In the genomic region with DNA sequence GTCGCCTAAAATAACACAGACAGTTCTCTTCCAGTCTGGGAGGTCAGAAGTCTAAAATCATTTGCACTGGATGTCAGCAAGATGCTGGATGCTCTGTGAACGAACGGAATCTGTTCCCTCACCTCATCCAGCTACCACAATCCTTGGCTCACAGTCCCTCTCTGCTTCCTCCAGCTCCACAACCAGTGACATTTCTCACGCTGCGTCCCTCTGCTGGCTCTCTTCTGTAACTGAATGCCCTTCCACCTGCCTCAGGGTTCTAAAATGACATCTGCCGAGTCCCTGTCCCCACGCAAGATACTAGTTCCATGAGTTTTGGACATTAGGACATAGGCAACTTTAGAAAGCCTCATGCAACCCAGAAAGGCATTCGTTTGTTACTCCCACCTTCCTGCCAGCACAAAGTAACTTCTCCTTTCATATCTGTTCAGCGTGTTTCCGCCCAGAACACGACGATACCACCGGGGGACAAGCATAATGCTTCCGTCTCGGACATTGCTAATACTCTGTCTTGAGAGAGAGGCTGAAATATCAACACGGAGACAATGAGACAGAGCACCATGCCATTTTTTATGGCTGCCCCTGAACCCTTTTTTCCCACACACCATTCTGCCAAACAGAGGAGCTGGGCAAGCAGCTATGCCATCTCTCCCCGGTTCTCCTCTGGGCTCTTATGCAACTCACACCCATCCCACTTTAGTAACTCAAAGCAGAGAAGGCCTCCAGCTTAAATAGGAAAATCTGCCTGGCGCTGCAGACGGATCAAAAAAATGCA, we compare ENCODE assay signal across 8 mouse cellular contexts. TPM values are rescaled to one million over a fixed set of nuclear protein-coding genes. Genes with fewer than 3 reads are reported as not detected.
A peak's percentile ranks its signal among the peaks of the same experiment; 100 is the strongest.
DNase-seq lines count a peak whose midpoint lies in the region.

No protein-coding gene starts in this region.

- intact Hi-C loops in left cerebral cortex, postnatal 10 days (cut with DNase I), result no loop called here
- intact Hi-C loops in left cerebral cortex, postnatal 4 days (cut with DNase I), result no loop called here

- H3K4me1 ChIP-seq in embryonic facial prominence, embryonic 10.5 days, result peaks cover 24% of the 10 kb centered on the region

- H3K27me3 ChIP-seq in embryonic facial prominence, embryonic 10.5 days (replicated peaks; ENCODE audit: low read depth, poor library complexity, severe bottlenecking), result no peaks in the 10 kb centered on the region

- DNase-seq in cerebellum, postnatal 14 days, result peak; percentile 35 to 38
- DNase-seq in cerebellum, adult 9-11 months, result no peak
- peak; percentile 46 for DNase-seq in left cerebral cortex, adult 11 months (ENCODE audit: low spot score)
- no peak for DNase-seq in left cerebral cortex, postnatal 10 days (ENCODE audit: extremely low spot score in 1 of 2, low spot score in 2 of 2)
- no peak for DNase-seq in embryonic facial prominence, embryonic 10.5 days (ENCODE audit: low spot score)
- DNase-seq in left cerebral cortex, postnatal 4 days, result peak; percentile 29
- no peak for DNase-seq in c-Kit-positive CD71-positive TER-119-positive erythroid progenitor cells, embryonic 14.5 days (ENCODE audit: low spot score)
- no peak for DNase-seq in adrenal gland, postnatal 25 days

- WGBS in embryonic facial prominence, embryonic 10.5 days, result 83% methylated on average over 19 of the region's 19 CpGs

- 0 out of 2 replicates have a peak overlapping the region, but pooled peaks have one; percentile 11 for H3K27ac ChIP-seq in embryonic facial prominence, embryonic 10.5 days (replicated peaks)

- H3K9me3 ChIP-seq in embryonic facial prominence, embryonic 10.5 days, result no peaks in the 10 kb centered on the region

- no peaks in the 10 kb centered on the region for H3K36me3 ChIP-seq in embryonic facial prominence, embryonic 10.5 days (replicated peaks)

- H3K4me3 ChIP-seq in embryonic facial prominence, embryonic 10.5 days, result no peak overlapping the region

RNA-seq across cellular contexts. Expression of gene Adamts17, which starts 27.6 kb away (rescaled TPM):
- 10 to 100 TPM; 19.0 to 24.1 TPM for total RNA-seq in left cerebral cortex, postnatal 10 days (2021)
- polyA plus RNA-seq in embryonic facial prominence, embryonic 10.5 days (2016; fragmentation: Nextera tagmentation; extraction: Ambion mirVana), result 2.4 and 2.6 TPM in 2 replicates
- total RNA-seq in left cerebral cortex, postnatal 4 days (2021), result 10 to 100 TPM; 16.1 to 17.3 TPM
- 5.3 TPM in 2 replicates for total RNA-seq in adrenal gland, postnatal 25 days (2021)

Comparison
In these comparisons a context has a peak if more than half of its experiments do, and no peak if none do; other contexts are left out.
1. DNase-seq: peak in cerebellum, postnatal 14 days (2 of 2), left cerebral cortex, adult 11 months (single experiment) and left cerebral cortex, postnatal 4 days (single experiment); none in cerebellum, adult 9-11 months (single experiment), left cerebral cortex, postnatal 10 days (0 of 2), embryonic facial prominence, embryonic 10.5 days (single experiment), c-Kit-positive CD71-positive TER-119-positive erythroid progenitor cells, embryonic 14.5 days (single experiment) and adrenal gland, postnatal 25 days (single experiment).